ENCODE assay signal across 9 mouse cellular contexts in the genomic region with DNA sequence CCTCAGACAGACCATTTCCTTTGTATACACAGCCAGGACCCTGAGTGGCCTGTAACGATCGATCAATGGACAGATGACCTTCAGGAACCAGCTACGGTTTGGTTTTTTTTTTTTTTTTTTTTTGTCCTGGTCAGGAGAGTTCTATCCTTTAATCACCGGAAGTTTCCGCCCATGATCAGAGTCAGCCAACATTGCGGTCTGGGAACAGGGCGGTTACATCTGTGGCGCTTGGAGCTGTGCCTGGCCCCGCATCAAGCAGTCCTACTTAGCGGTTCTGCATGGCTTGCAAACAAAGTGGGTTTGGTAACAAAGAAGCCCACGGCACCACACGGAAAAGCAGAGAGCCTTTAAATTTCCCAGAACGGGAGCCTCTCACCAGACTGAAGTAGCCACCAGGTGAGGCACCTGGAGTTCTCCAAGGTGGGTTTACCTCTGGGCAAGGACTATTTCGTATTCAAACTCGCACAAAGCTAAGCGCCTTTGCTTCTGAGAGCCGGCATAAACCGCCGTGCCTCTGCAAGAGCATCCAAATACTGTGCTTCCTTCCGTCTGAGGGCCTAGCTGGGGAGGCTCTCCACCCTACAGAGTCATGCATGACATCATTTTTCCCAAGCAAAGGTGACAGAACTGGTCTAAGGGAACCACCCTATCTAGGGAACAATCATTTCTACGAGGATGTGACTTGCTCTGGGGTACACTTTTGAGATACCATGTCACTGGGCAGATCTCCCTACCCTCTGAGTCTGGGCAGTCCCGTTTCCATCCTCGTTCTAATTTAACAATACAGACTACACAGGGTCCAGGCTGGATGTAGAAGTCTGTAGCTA. TPM values are rescaled to one million over a fixed set of nuclear protein-coding genes. Genes with fewer than 3 reads are reported as not detected.
DNase-seq lines count a peak whose midpoint lies in the region; ATAC-seq and TF ChIP-seq lines count a peak whose summit lies in the region.
"Had no signal": no experiment of that assay in that cellular context is flagged by ENCODE, and none has a peak within 500 bp of the region (broad histone marks: within the 10 kb centered on the region; RNA-seq: fewer than 3 reads in every experiment).

No protein-coding gene starts in this region.

- DNase-seq in layer of hippocampus, postnatal 10 days (ENCODE audit: low spot score in 2 of 2), result peak; percentile 31 to 51
- DNase-seq in layer of hippocampus, postnatal 14 days (ENCODE audit: low spot score in 2 of 2), result no peak
- DNase-seq in hindbrain, postnatal 0 days (ENCODE audit: low spot score), result peak; percentile 64
- peak; percentile 73 for DNase-seq in lung, embryonic 14.5 days
- no peak for DNase-seq in spleen, postnatal 36 days (ENCODE audit: low spot score in 2 of 2)
- DNase-seq in thymus, postnatal 0 days (ENCODE audit: low spot score), result no peak

- H3K4me3 ChIP-seq in embryonic facial prominence, embryonic 13.5 days, result peak overlapping the region; percentile 39
- H3K4me3 ChIP-seq in hindbrain, postnatal 0 days (ENCODE audit: low read length), result peak overlapping the region; percentile 24
- peak overlapping the region; percentile 16 for H3K4me3 ChIP-seq in lung, embryonic 14.5 days (ENCODE audit: low read depth, low read length)
- H3K4me3 ChIP-seq in stomach, embryonic 15.5 days (replicated peaks), result peak overlapping the region; percentile 35

- H3K27me3 ChIP-seq in embryonic facial prominence, embryonic 13.5 days, result peaks cover 16% of the 10 kb centered on the region
- H3K27me3 ChIP-seq in hindbrain, postnatal 0 days (ENCODE audit: insufficient read depth, low read length), result no peaks in the 10 kb centered on the region
- peaks cover 10% of the 10 kb centered on the region for H3K27me3 ChIP-seq in lung, embryonic 14.5 days (ENCODE audit: insufficient read depth, low read length)
- no peaks in the 10 kb centered on the region for H3K27me3 ChIP-seq in stomach, embryonic 15.5 days (replicated peaks)

- ATAC-seq in embryonic facial prominence, embryonic 13.5 days (ENCODE audit: insufficient number of reproducible peaks, insufficient read depth, low FRiP score, low TSS enrichment, low read depth), result no peak
- ATAC-seq in hindbrain, postnatal 0 days, result peak; percentile 66; the same call in 1 of the 2 replicates
- peak; percentile 68 for ATAC-seq in lung, embryonic 14.5 days (ENCODE audit: insufficient read depth)
- ATAC-seq in stomach, embryonic 15.5 days (ENCODE audit: insufficient read depth, low FRiP score, low read depth), result peak; percentile 29; the same call in 1 of the 2 replicates

- H3K4me1 ChIP-seq in embryonic facial prominence, embryonic 13.5 days, result peaks cover 24% of the 10 kb centered on the region
- peaks cover 11% of the 10 kb centered on the region; the same call in 1 of the 2 replicates for H3K4me1 ChIP-seq in hindbrain, postnatal 0 days (ENCODE audit: insufficient read depth, low read length)
- H3K4me1 ChIP-seq in lung, embryonic 14.5 days (ENCODE audit: insufficient read depth), result peaks cover 6% of the 10 kb centered on the region; the same call in 1 of the 2 replicates
- H3K4me1 ChIP-seq in stomach, embryonic 15.5 days, result peaks cover 10% of the 10 kb centered on the region

- peak overlapping the region; percentile 66 for H3K9ac ChIP-seq in embryonic facial prominence, embryonic 13.5 days
- peak overlapping the region; percentile 48 for H3K9ac ChIP-seq in hindbrain, postnatal 0 days (replicated peaks; ENCODE audit: low read length)
- peak overlapping the region; percentile 33; the same call in 1 of the 2 replicates for H3K9ac ChIP-seq in lung, embryonic 14.5 days
- no peak overlapping the region for H3K9ac ChIP-seq in stomach, embryonic 15.5 days

- no peak for TF ChIP-seq CTCF in hindbrain, postnatal 0 days (IDR thresholded peaks at IDR 0.05; ENCODE audit: low read depth)
- TF ChIP-seq CTCF in lung, embryonic 14.5 days (IDR thresholded peaks at IDR 0.05; ENCODE audit: low read depth), result no peak

- H3K36me3 ChIP-seq in embryonic facial prominence, embryonic 13.5 days, result no peaks in the 10 kb centered on the region
- H3K36me3 ChIP-seq in hindbrain, postnatal 0 days (ENCODE audit: insufficient read depth, low read length), result no peaks in the 10 kb centered on the region
- no peaks in the 10 kb centered on the region for H3K36me3 ChIP-seq in lung, embryonic 14.5 days (ENCODE audit: insufficient read depth)
- no peaks in the 10 kb centered on the region for H3K36me3 ChIP-seq in stomach, embryonic 15.5 days

- no peaks in the 10 kb centered on the region for H3K9me3 ChIP-seq in embryonic facial prominence, embryonic 13.5 days
- H3K9me3 ChIP-seq in hindbrain, postnatal 0 days (ENCODE audit: low read length), result no peaks in the 10 kb centered on the region
- H3K9me3 ChIP-seq in lung, embryonic 14.5 days (ENCODE audit: low read depth, low read length), result no peaks in the 10 kb centered on the region
- no peaks in the 10 kb centered on the region for H3K9me3 ChIP-seq in stomach, embryonic 15.5 days

- WGBS in embryonic facial prominence, embryonic 13.5 days, result 9% methylated on average over 23 of the region's 23 CpGs
- 11% methylated on average over 23 of the region's 23 CpGs for WGBS in hindbrain, postnatal 0 days
- WGBS in lung, embryonic 14.5 days, result 10% methylated on average over 23 of the region's 23 CpGs
- 7% methylated on average over 23 of the region's 23 CpGs for WGBS in stomach, embryonic 15.5 days

- peak overlapping the region; percentile 28; the same call in 1 of the 2 replicates for H3K27ac ChIP-seq in embryonic facial prominence, embryonic 13.5 days
- H3K27ac ChIP-seq in hindbrain, postnatal 0 days, result peak overlapping the region; percentile 74
- peak overlapping the region; percentile 19; the same call in 1 of the 2 replicates for H3K27ac ChIP-seq in lung, embryonic 14.5 days (ENCODE audit: low read depth)
- peak overlapping the region; percentile 49; the same call in 1 of the 2 replicates for H3K27ac ChIP-seq in stomach, embryonic 15.5 days

- peak overlapping the region; percentile 66 for H3K4me2 ChIP-seq in embryonic facial prominence, embryonic 13.5 days
- H3K4me2 ChIP-seq in hindbrain, postnatal 0 days (ENCODE audit: low read depth, low read length), result peak overlapping the region; percentile 58
- peak overlapping the region; percentile 59 for H3K4me2 ChIP-seq in lung, embryonic 14.5 days
- H3K4me2 ChIP-seq in stomach, embryonic 15.5 days, result peak overlapping the region; percentile 56

RNA-seq across cellular contexts. Expression of a gene that starts 9.8 kb away (rescaled TPM):
- 10 to 100 TPM; 78.5 to 79.5 TPM for total RNA-seq in layer of hippocampus, postnatal 10 days (2021)
- total RNA-seq in layer of hippocampus, postnatal 14 days (2021), result 100 to 1,000 TPM; 107 to 115 TPM
- polyA plus RNA-seq in embryonic facial prominence, embryonic 13.5 days (2015; fragmentation: Nextera tagmentation; extraction: Ambion mirVana), result 1.3 and 2.0 TPM in 2 replicates
- total RNA-seq in hindbrain, postnatal 0 days (2014; rRNA removed), result 21.4 and 34.6 TPM in 2 replicates
- polyA plus RNA-seq in hindbrain, postnatal 0 days (2015; fragmentation: Nextera tagmentation; extraction: Ambion mirVana), result 20.9 and 23.6 TPM in 2 replicates
- 2.4 and 2.6 TPM in 2 replicates for polyA plus RNA-seq in lung, embryonic 14.5 days (2014; fragmentation: Nextera tagmentation; extraction: Ambion mirVana)
- polyA plus RNA-seq in stomach, embryonic 15.5 days (2015; fragmentation: Nextera tagmentation; extraction: Ambion mirVana), result 1.5 and 1.6 TPM in 2 replicates
- polyA plus RNA-seq in thymus, postnatal 0 days (2015; fragmentation: Nextera tagmentation; extraction: Ambion mirVana), result 0.99 and 1.4 TPM in 2 replicates
- total RNA-seq: neutrophil, adult 5-6 weeks had no signal

RNA-seq across cellular contexts. Expression of a gene that starts 31.7 kb away (rescaled TPM):
- total RNA-seq in layer of hippocampus, postnatal 10 days (2021), result 10 to 100 TPM; 51.1 to 61.8 TPM
- total RNA-seq in layer of hippocampus, postnatal 14 days (2021), result 10 to 100 TPM; 68.7 to 72.8 TPM
- polyA plus RNA-seq in embryonic facial prominence, embryonic 13.5 days (2015; fragmentation: Nextera tagmentation; extraction: Ambion mirVana), result 83.5 and 88.1 TPM in 2 replicates
- 28.8 and 55.6 TPM in 2 replicates for total RNA-seq in hindbrain, postnatal 0 days (2014; rRNA removed)
- polyA plus RNA-seq in hindbrain, postnatal 0 days (2015; fragmentation: Nextera tagmentation; extraction: Ambion mirVana), result 99.1 and 99.3 TPM in 2 replicates
- 111 TPM in 2 replicates for polyA plus RNA-seq in lung, embryonic 14.5 days (2014; fragmentation: Nextera tagmentation; extraction: Ambion mirVana)
- 106 and 116 TPM in 2 replicates for polyA plus RNA-seq in stomach, embryonic 15.5 days (2015; fragmentation: Nextera tagmentation; extraction: Ambion mirVana)
- 229 and 231 TPM in 2 replicates for polyA plus RNA-seq in thymus, postnatal 0 days (2015; fragmentation: Nextera tagmentation; extraction: Ambion mirVana)

RNA-seq across cellular contexts. Expression of a gene that starts 46.0 kb away (rescaled TPM):
- 10 to 100 TPM; 75.1 to 78.2 TPM for total RNA-seq in layer of hippocampus, postnatal 10 days (2021)
- total RNA-seq in layer of hippocampus, postnatal 14 days (2021), result 10 to 100 TPM; 78.9 to 87.5 TPM
- polyA plus RNA-seq in embryonic facial prominence, embryonic 13.5 days (2015; fragmentation: Nextera tagmentation; extraction: Ambion mirVana), result 73.4 and 79.0 TPM in 2 replicates
- total RNA-seq in hindbrain, postnatal 0 days (2014; rRNA removed), result 65.5 and 80.9 TPM in 2 replicates
- polyA plus RNA-seq in hindbrain, postnatal 0 days (2015; fragmentation: Nextera tagmentation; extraction: Ambion mirVana), result 15.5 and 20.6 TPM in 2 replicates
- 72.4 and 81.1 TPM in 2 replicates for polyA plus RNA-seq in lung, embryonic 14.5 days (2014; fragmentation: Nextera tagmentation; extraction: Ambion mirVana)
- polyA plus RNA-seq in stomach, embryonic 15.5 days (2015; fragmentation: Nextera tagmentation; extraction: Ambion mirVana), result 89.3 and 101 TPM in 2 replicates
- polyA plus RNA-seq in thymus, postnatal 0 days (2015; fragmentation: Nextera tagmentation; extraction: Ambion mirVana), result 25.2 and 26.9 TPM in 2 replicates

Comparison
In these comparisons a context has a peak if more than half of its experiments do, and no peak if none do; other contexts are left out.
1. DNase-seq: peak in layer of hippocampus, postnatal 10 days (2 of 2), hindbrain, postnatal 0 days (single experiment) and lung, embryonic 14.5 days (single experiment); none in layer of hippocampus, postnatal 14 days (0 of 2), spleen, postnatal 36 days (0 of 2) and thymus, postnatal 0 days (single experiment).
2. H3K27ac ChIP-seq: peak in every context shown above with its lines; median percentile 74 in hindbrain, postnatal 0 days; 49 in stomach, embryonic 15.5 days; 28 in embryonic facial prominence, embryonic 13.5 days; 19 in lung, embryonic 14.5 days.
3. Peak in every context shown above with its lines, with median percentiles within 50 percentile points of each other: H3K4me2 ChIP-seq and H3K4me3 ChIP-seq.